Mouse (Mus musculus): ENCODE measurements at regions not wholly inside any gene's neighbourhood (a gene's known extent, or its start where the extent isn't known, plus 50 kb on each side); places are given as distances from the start of the nearest gene placed in this dataset.

DNA sequence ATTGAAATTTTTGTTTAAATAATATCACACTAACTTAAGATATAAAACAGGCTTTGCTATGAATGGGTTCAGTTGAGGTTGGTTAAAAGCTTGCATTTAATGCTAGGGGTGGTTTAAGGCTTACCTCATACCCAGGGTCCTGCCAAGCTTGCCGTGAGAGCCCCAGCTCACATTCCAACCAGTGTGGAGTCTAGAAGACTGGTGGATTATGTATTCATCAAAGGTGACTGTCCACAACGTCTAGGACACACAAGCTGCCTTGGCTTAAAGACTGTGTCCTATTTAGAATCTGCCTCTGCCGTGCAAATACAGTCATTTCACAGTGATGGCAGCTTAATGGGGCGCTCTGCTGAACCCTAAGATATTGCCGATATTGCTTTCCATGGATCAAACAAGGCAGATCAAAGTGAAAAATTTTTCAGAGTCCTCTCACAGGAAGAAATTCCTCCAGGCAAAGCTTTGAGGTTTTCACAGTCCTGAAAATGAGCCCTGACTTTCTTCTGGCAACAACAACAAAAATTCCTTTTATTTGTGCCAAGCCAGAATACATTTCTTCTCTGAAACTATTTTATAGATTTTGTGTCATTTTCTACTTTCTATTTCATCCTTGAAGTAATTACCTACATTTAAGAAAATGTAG, 108.4 kb downstream of the Wdr11 start:
- no peak for TF ChIP-seq CTCF (IDR thresholded peaks at IDR 0.05; ENCODE audit: low read depth, low read length)
- no peak for TF ChIP-seq GATA1 (IDR thresholded peaks at IDR 0.05; ENCODE audit: borderline replicate concordance, low read length)
- no peak for TF ChIP-seq TAL1 (conservative IDR thresholded peaks at IDR 0.05; ENCODE audit: low read depth, low read length)
- no peak for TF ChIP-seq GATA2 (IDR thresholded peaks at IDR 0.05; ENCODE audit: borderline replicate concordance, low read depth, low read length)

Data from G1E (cell line).